Mouse (Mus musculus): Measurements from ENCODE around the gene Anp32e. TPM values are rescaled to one million over a fixed set of nuclear protein-coding genes. Genes with fewer than 3 reads are reported as not detected.
"Not testable (repeated sequence)": the region's sequence is repeated elsewhere in the genome, so short reads cannot be mapped to it uniquely, and the experiment has no call there.

The Anp32e gene
- total RNA-seq (2021): 100 to 1,000 TPM in 1 of 2 experiments, 10 to 100 TPM in 1; 95.6 to 107 TPM
- long read RNA-seq, experiment 1, transcript Anp32e-201 (7 exons, 1,381 nt): minor isoform, 8 of 92 reads
- long read RNA-seq, experiment 1, transcript Anp32e-202 (7 exons, 3,274 nt): major isoform, 64 of 92 reads
- long read RNA-seq, experiment 1, partial matches to known transcripts: 3 of 92 reads
- long read RNA-seq, experiment 1, other reads (novel, unspliced or antisense): 17 of 92 reads
- long read RNA-seq, experiment 2, transcript Anp32e-202 (7 exons, 3,274 nt): major isoform, 49 of 69 reads
- long read RNA-seq, experiment 2, partial matches to known transcripts: 3 of 69 reads
- long read RNA-seq, experiment 2, other reads (novel, unspliced or antisense): 14 of 69 reads

- intact Hi-C loops (cut with DNase I): no loop called here
- DNase-seq (ENCODE audit: low spot score in 2 of 2): peak; percentile 97 to 99
Measured at GRCm38 (mm10) chr3:95928658-95929503, at the start of gene Anp32e. Anp32e (plus strand) TSS chr3:95929246.

- intact Hi-C loops (cut with DNase I): loop anchor here (1.0 to 10.0 kb wide), 2 partner anchors 25 to 173 kb away; partner anchors contain the start of gene Vps45
- DNase-seq (ENCODE audit: low spot score in 2 of 2): peak; percentile 96 to 99
Measured at GRCm38 (mm10) chr3:95881979-95882815, 46.8 kb upstream of the Anp32e start, which contains the start of gene Ciart. Ciart (minus strand) TSS chr3:95882251.

GRCm38 (mm10) chr3:95882816-95883425, 46.1 kb upstream of the Anp32e start:
- peak; percentile 85 to 88 for DNase-seq (ENCODE audit: low spot score in 2 of 2)
- intact Hi-C loops (cut with DNase I): loop anchor here (1.0 to 10.0 kb wide), 2 partner anchors 24 to 172 kb away; partner anchors contain the start of gene Vps45

GRCm38 (mm10) chr3:95884400-95884799, 44.6 kb upstream of the Anp32e start:
- DNase-seq (ENCODE audit: low spot score in 2 of 2): no peak
- intact Hi-C loops (cut with DNase I): loop anchor here (10.0 kb wide), 1 partner anchor 170 kb away; the partner anchor contains the start of gene Vps45

- intact Hi-C loops (cut with DNase I): loop anchor here (10.0 kb wide), 1 partner anchor 167 kb away; the partner anchor contains the start of gene Vps45
Measured at GRCm38 (mm10) chr3:95887596-95887995, 41.5 kb upstream of the Anp32e start.

GRCm38 (mm10) chr3:95889664-95890063, 39.4 kb upstream of the Anp32e start:
- intact Hi-C loops (cut with DNase I): loop anchor here (10.0 kb wide), 1 partner anchor 165 kb away; the partner anchor contains the start of gene Vps45
- DNase-seq (ENCODE audit: low spot score in 2 of 2): no peak

More at GRCm38 (mm10) chr3:95887596-95887995, 41.5 kb upstream of the Anp32e start:
- DNase-seq (ENCODE audit: low spot score in 2 of 2): no peak

GRCm38 (mm10) chr3:95891211-95892065, 37.6 kb upstream of the Anp32e start, which contains the start of gene BC028528:
BC028528 (minus strand) TSS chr3:95892005.
- intact Hi-C loops (cut with DNase I): no loop called here
- no peak for DNase-seq (ENCODE audit: low spot score in 2 of 2)

- no peak for DNase-seq (ENCODE audit: low spot score in 2 of 2)
- intact Hi-C loops (cut with DNase I): no loop called here
Measured at GRCm38 (mm10) chr3:95892066-95893052, 36.7 kb upstream of the Anp32e start.

GRCm38 (mm10) chr3:95893126-95893525, 35.9 kb upstream of the Anp32e start:
- DNase-seq (ENCODE audit: low spot score in 2 of 2): no peak
- intact Hi-C loops (cut with DNase I): no loop called here

- DNase-seq (ENCODE audit: low spot score in 2 of 2): peak; percentile 95 to 97
- intact Hi-C loops (cut with DNase I): not testable (repeated sequence)
Measured at GRCm38 (mm10) chr3:95893606-95894316, 35.3 kb upstream of the Anp32e start, which contains the start of gene Aph1a. Aph1a (plus strand) TSS chr3:95893969.

- DNase-seq (ENCODE audit: low spot score in 2 of 2): peak in 1 of 2 experiments; percentile 31
- intact Hi-C loops (cut with DNase I): no loop called here
Measured at GRCm38 (mm10) chr3:95894317-95895160, 34.5 kb upstream of the Anp32e start.

GRCm38 (mm10) chr3:95895501-95895900, 33.5 kb upstream of the Anp32e start:
- intact Hi-C loops (cut with DNase I); DNase-seq (ENCODE audit: low spot score in 2 of 2): not testable (repeated sequence)

- intact Hi-C loops (cut with DNase I): no loop called here
- DNase-seq (ENCODE audit: low spot score in 2 of 2): no peak
Measured at GRCm38 (mm10) chr3:95899800-95900524, 29.1 kb upstream of the Anp32e start.

Measured in left cerebral cortex, postnatal 14 days (tissue).